Mouse (Mus musculus) activated CD4-positive, CD25-positive, alpha-beta regulatory T cell, adult 4 months (primary cell): Measurements from ENCODE around the gene Zfp568. TPM values are rescaled to one million over a fixed set of nuclear protein-coding genes. Genes with fewer than 3 reads are reported as not detected.
A peak's percentile ranks its signal among the peaks of the same experiment; 100 is the strongest.
"Not testable (repeated sequence)": the region's sequence is repeated elsewhere in the genome, so short reads cannot be mapped to it uniquely, and the experiment has no call there.

Experiments used
- ATAC-seq: one replicate; pipeline ENCODE4 v1.8.0; 2017
- polyA plus RNA-seq, 2 experiments: library from polyadenylated mRNA; unstranded; fragments of 100-300 nt; shearing (Covaris generic); gene quantifications; one replicate each; pipeline ENCODE4 v1.2.1; 2017

Zfp568 gene
- polyA plus RNA-seq = 1 to 10 TPM; 1.0 to 1.5 TPM

- peak; percentile 77 for ATAC-seq
These were observed at the start of gene Zfp568 for GRCm38 (mm10) chr7:29983690-29984380. Gene Zfp568, plus strand, starts transcription at chr7:29983955.

- ATAC-seq = no peak
These were observed 44.9 kb upstream of the Zfp568 start for GRCm38 (mm10) chr7:29938856-29939255.

- no peak for ATAC-seq
These were observed 42.7 kb upstream of the Zfp568 start for GRCm38 (mm10) chr7:29941027-29941426.

- no peak for ATAC-seq
These were observed 41.0 kb upstream of the Zfp568 start for GRCm38 (mm10) chr7:29942740-29943139.

DNA sequence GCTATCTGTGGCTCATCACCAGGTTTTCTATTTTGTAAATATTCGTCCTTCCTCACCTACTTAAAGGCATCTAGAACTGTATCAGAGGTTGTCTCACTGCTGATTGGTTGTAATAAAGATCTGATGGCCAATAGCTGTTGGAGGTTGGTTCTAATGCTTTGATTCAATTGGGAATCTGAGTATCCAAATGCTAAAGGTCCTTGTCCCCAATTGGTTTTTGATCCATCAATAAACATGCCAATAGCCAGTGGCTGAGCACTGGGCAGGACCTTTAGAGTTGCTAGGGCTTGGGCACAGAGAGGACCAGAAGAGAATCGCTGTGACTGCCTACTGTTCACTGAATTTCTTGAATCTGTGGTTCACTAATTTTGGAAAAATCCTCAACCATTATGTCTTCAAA, 40.0 kb upstream of the Zfp568 start:
- ATAC-seq = no peak

GRCm38 (mm10) chr7:29944201-29944600, 39.6 kb upstream of the Zfp568 start:
- ATAC-seq = no peak

DNA sequence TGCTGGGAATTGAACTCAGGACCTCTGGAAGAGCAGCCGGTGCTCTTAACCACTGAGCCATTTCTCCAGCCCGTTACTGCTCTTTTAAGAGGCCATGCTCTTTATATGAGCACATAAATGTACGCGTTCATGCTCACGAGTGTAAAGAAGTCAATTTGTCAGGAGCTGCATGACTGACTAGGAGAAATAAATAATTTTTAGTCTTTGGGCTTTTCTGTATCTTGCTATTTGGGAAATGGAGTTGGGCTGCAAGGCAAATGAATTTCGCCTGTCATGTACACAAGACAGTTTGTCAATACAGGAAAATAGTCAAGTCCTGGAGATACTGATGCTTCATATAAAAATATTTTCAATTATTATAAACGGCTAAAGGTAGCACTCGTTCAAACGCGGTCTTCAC, 30.7 kb upstream of the Zfp568 start:
- ATAC-seq = no peak

DNA sequence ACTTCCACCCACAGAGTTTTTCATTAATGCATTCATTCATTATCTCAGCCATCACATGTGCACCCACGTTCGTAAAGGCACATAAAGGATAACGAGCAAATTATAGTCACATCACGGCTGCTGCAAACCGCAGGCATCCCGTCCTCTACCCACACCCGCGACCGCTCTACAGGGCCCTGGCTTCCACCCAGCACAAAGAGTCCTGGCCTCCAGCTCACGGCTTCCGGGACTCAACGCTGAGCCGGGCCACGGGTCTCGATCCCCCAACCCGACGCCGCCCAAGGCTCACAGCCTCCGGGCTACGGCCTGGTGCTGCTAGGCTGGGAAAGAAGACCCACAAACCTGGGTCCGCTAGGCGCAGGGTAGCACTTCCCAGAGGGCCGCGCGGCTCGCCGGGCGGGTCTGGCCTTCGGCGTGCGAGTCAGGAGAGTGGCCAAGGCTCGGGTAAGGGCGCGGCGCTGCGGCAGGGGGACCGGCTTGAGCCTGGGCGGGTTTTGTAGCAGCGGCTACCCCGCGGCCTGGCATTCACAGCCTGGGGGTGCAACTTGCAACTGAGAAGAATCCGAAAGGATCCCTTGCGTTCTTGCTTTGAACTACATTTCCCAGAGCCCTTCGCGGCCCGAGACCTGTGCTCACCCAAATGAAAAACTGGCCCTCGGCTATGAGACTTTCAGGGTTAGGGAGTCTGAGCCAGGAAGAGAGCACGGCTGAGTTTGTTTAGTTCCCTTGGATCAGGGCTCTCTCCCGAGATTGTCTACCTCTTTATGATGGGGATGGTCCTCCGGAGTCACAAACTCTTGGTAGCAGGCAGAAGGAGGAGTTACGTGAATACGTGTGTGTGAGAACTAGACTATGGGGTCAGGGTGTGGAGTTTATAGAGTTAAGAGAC, 30.0 kb upstream of the Zfp568 start, which contains the start of gene Zfp74:
Gene Zfp74 (minus strand): TSS at position 577 of the 889 bp plus-strand sequence.
- peak; percentile 94 for ATAC-seq

DNA sequence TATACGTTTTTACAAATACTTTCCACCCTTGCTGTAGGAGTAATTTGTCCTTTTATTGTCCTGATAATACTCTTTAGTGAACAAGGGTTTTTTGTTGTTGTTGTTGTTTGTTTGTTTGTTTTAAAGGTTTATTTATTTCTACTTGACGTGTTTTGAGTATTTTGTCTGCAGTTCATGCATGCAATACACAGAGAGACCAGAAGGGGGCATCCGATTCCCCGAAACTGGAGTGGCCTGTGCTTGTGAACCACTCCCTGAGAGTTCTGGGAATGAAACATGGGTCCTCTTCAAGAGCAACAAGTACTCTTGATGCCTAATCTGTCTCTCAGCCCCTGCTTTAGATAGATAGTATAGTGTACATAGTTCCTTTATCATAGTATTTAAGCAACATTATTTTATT, 29.0 kb upstream of the Zfp568 start:
- ATAC-seq = no peak

DNA sequence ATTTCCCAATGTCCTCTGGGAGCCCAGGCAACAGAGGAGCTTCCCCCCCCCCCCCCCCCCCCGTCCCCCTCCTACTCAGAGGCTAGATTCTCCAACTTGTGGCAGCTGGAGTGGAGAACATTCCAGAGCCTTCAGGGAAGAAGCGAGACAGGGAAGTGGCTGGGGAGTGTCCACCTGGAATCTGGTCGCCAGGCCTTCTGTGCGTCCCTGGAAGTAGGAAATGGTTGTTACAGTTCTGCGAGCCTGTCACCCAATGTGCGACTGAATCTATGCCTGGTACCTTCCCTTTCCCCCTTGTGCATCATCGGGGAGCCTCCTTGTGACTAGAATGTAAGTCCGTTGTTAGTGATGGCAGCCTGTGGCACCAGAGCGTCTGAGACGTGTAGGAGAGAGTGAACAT, 27.5 kb upstream of the Zfp568 start:
- ATAC-seq = no peak

DNA sequence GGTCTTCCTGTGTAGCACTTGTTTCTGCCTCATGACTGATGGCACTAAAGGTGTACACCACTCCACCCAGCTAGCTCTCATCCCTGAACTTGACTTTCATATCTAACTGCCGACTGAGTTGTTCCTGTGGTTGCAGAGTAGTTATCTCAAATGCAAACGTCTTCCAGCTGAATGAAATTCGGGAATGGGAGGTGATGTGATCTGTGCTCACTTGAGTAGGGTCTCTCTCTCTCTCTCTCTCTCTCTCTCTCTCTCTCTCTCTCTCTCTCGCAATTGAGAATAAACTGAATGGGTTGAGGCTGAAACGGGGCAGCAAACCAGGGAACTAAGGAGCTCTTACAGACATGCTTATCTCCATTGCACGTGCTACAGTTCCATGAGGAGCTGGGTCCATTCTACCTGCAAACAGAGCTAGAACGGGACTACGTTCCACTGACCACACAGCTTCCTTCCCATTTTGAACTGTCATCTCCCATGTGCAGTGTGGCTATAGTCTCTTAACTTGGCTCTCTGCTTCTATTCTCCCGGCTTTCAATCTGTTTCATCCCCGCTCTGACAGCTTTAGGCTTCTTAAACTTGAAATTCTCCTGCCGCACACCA, 25.5 kb upstream of the Zfp568 start:
- no peak for ATAC-seq

DNA sequence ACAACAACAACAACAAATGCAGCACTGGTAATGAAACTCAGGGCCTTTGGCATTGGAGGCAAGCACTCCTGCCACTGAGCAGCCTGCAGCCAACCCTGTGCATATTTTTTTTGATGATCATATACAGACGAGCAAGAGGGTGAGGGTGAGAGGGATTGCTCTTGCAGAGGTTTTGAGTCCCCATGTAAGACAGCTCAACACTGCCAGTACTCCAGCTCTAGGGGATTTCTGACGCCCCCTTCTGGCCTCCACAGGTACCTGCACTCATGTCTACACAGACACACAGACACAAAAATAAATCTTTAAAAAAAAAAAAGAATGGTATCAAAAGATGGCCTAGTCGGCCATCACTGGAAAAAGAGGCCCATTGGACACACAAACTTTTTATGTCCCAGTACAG, 24.8 kb upstream of the Zfp568 start:
- ATAC-seq = no peak

GRCm38 (mm10) chr7:29965115-29965810, 18.5 kb upstream of the Zfp568 start:
- ATAC-seq = not testable (repeated sequence)

DNA sequence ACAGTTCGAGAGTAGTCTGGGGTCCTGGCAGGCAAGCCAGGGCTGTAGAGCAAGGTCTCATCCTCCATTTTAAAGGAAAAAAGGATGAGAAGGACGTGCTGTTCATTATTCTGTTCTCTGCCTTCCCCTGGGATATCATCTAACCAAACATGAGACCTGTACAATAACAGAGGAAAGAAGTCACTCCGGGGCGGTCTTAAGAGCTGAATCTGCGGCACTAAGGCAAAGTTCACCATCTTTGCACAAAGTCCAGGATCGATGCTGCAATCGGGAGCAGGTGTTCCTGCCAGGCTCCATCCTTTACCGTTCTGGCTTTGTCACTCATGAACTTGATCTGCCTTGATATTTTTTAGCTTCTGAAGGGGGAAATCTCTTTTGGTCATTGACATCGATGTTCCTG, 13.1 kb upstream of the Zfp568 start:
- ATAC-seq = no peak

GRCm38 (mm10) chr7:29980761-29981160, 3.0 kb upstream of the Zfp568 start:
- no peak for ATAC-seq

- ATAC-seq = no peak
These were observed 2.3 kb upstream of the Zfp568 start for GRCm38 (mm10) chr7:29981455-29981854.

DNA sequence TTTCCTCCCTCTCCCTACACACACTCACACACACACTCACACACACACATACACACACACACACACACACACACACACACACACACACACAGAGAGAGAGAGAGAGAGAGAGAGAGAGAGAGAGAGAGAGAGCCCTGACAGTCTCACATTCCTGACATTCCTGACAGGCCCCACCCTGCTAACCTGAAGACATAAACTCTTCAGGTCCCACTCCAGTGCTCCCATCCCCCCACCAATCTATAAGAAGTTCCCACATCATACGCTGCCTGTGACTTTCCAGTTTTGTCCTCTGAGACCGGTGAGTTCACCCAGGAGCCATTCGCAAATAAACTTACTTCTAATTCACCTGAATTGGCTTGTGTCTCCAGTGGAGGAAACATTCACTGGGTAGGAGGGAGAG, 1.9 kb upstream of the Zfp568 start:
- no peak for ATAC-seq

DNA sequence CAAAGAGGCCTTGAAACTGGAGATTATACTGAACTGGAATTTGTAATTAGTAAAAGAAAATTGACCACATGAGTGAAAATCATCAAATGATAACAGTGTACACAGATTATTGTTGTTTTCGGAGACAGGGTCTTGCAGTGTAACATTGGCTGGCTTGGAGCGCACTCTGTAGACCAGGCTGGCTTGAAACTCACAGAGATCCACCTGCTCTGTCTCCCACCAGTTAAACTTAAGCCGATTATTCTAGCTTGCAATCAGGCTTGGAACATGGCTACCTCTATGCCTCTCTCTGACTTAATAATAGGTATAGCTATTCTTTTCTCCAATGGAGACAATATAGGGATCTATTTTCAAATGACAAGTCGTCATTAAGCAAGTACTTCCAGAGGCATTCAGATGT, 1.4 kb upstream of the Zfp568 start:
- ATAC-seq = no peak

- ATAC-seq = no peak
These were observed 824 bp upstream of the Zfp568 start for GRCm38 (mm10) chr7:29982931-29983330.

DNA sequence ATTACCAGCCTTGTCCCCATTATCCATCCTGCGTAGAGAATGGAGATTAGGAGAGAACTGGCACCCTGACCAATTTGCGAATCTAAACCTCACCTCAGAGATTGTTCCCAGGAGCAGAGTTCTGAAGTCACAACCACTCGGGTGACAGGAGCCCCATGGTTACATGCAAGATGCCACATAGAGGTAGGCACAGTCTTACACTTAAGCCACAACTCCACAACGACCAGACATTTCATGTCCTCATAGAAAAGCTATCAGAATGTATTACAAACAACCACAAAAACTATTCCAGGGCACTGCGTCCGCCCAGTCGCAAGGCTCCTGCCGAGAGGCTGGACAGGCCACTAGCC, 440 bp upstream of the Zfp568 start:
- no peak for ATAC-seq

- no peak for ATAC-seq
These were observed 2.3 kb downstream of the Zfp568 start for GRCm38 (mm10) chr7:29986101-29986500.

- ATAC-seq = no peak
These were observed 3.8 kb downstream of the Zfp568 start for GRCm38 (mm10) chr7:29987551-29987950.

DNA sequence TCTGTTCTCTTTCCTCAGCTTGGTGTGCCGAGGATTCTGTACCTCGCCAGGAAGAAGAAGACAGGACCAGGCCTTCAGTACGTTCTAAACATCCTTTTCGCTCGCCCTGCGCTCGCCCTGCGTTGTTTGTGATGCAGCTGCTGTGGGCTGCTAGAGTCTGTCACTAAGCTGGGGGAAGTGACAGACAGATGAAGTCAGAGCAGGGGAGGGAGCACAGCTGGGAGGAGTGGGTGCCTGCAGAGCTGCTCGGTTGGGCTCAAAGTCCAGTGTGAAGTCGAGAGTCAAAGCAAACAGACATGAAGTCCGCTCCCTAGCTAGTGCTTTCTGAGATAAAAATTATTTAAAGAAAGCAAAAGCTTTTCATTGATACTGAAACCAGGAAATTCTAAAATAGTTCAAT, 5.3 kb downstream of the Zfp568 start:
- no peak for ATAC-seq
